In genomic region chr8:80826996-80827395, GRCm38 (mm10) we compare ENCODE assay signal across 11 mouse cellular contexts. TPM values are rescaled to one million over a fixed set of nuclear protein-coding genes. Genes with fewer than 3 reads are reported as not detected.
DNase-seq lines count a peak whose midpoint lies in the region; ATAC-seq and TF ChIP-seq lines count a peak whose summit lies in the region.
"Had no signal": no experiment of that assay in that cellular context is flagged by ENCODE, and none has a peak within 500 bp of the region (broad histone marks: within the 10 kb centered on the region; RNA-seq: fewer than 3 reads in every experiment).

No protein-coding gene starts in this region.

- no peak for ATAC-seq in kidney, postnatal 0 days (replicated peaks; ENCODE audit: low FRiP score, low read depth)
- ATAC-seq in forebrain, postnatal 0 days, result no peak
- ATAC-seq: midbrain, embryonic 13.5 days had no signal

- no peak overlapping the region for H3K4me3 ChIP-seq in kidney, postnatal 0 days (replicated peaks; ENCODE audit: low read depth, low read length)
- H3K4me3 ChIP-seq in forebrain, postnatal 0 days (ENCODE audit: low read depth, low read length), result no peak overlapping the region
- H3K4me3 ChIP-seq: embryonic facial prominence, embryonic 12.5 days; midbrain, embryonic 13.5 days had no signal

- H3K4me2 ChIP-seq in kidney, postnatal 0 days (ENCODE audit: low read length), result no peak overlapping the region
- no peak overlapping the region for H3K4me2 ChIP-seq in forebrain, postnatal 0 days (ENCODE audit: low read depth)
- H3K4me2 ChIP-seq: embryonic facial prominence, embryonic 12.5 days; midbrain, embryonic 13.5 days had no signal

- no peaks in the 10 kb centered on the region for H3K36me3 ChIP-seq in kidney, postnatal 0 days (ENCODE audit: insufficient read depth, low read length)
- H3K36me3 ChIP-seq in forebrain, postnatal 0 days (ENCODE audit: insufficient read depth), result no peaks in the 10 kb centered on the region
- H3K36me3 ChIP-seq: embryonic facial prominence, embryonic 12.5 days; midbrain, embryonic 13.5 days had no signal

- TF ChIP-seq CTCF in kidney, postnatal 0 days (IDR thresholded peaks at IDR 0.05; ENCODE audit: low read depth), result no peak
- TF ChIP-seq CTCF in forebrain, postnatal 0 days (IDR thresholded peaks at IDR 0.05; ENCODE audit: low read depth), result no peak

- peak; percentile 54 to 88 for DNase-seq in adrenal gland, adult (ENCODE audit: inconsistent age in 2 of 2, low spot score in 1 of 2)
- DNase-seq in adrenal gland, postnatal 4 days (ENCODE audit: low spot score in 2 of 2), result no peak
- DNase-seq in kidney, adult 18-20 months, result peak; percentile 64
- DNase-seq in kidney, postnatal 4 days, result no peak
- DNase-seq in cerebellum, adult 11-12 months, result peak; percentile 33
- peak; percentile 44 for DNase-seq in kidney, postnatal 0 days (ENCODE audit: low spot score)
- DNase-seq in forebrain, postnatal 0 days, result no peak
- DNase-seq in spleen, postnatal 4 days (ENCODE audit: low spot score in 2 of 2), result no peak
- DNase-seq: thymus, postnatal 4 days had no signal

- no peak overlapping the region for H3K27ac ChIP-seq in kidney, postnatal 0 days
- no peak overlapping the region for H3K27ac ChIP-seq in forebrain, postnatal 0 days (ENCODE audit: low read depth, low read length)
- H3K27ac ChIP-seq: embryonic facial prominence, embryonic 12.5 days; midbrain, embryonic 13.5 days had no signal

- 45% methylated on average over 7 of the region's 7 CpGs for WGBS in kidney, postnatal 0 days
- 67% methylated on average over 7 of the region's 7 CpGs for WGBS in forebrain, postnatal 0 days

- no peak overlapping the region for H3K9ac ChIP-seq in kidney, postnatal 0 days (ENCODE audit: low read depth, low read length)
- H3K9ac ChIP-seq in forebrain, postnatal 0 days, result no peak overlapping the region
- H3K9ac ChIP-seq: embryonic facial prominence, embryonic 12.5 days; midbrain, embryonic 13.5 days had no signal

- peaks cover 36% of the 10 kb centered on the region for H3K4me1 ChIP-seq in kidney, postnatal 0 days (replicated peaks; ENCODE audit: insufficient read depth, low read length)
- H3K4me1 ChIP-seq in forebrain, postnatal 0 days (ENCODE audit: insufficient read depth), result 0 out of 2 replicates have a peak, but pooled peaks cover 9% of the 10 kb centered on the region

- no peaks in the 10 kb centered on the region for H3K27me3 ChIP-seq in kidney, postnatal 0 days (ENCODE audit: insufficient read depth, low read length)
- no peaks in the 10 kb centered on the region for H3K27me3 ChIP-seq in forebrain, postnatal 0 days (ENCODE audit: insufficient read depth, low read length)
- H3K27me3 ChIP-seq: embryonic facial prominence, embryonic 12.5 days; midbrain, embryonic 13.5 days had no signal

- H3K9me3 ChIP-seq in kidney, postnatal 0 days (replicated peaks; ENCODE audit: low read length), result no peaks in the 10 kb centered on the region
- H3K9me3 ChIP-seq in forebrain, postnatal 0 days (ENCODE audit: low read length), result no peaks in the 10 kb centered on the region
- H3K9me3 ChIP-seq: embryonic facial prominence, embryonic 12.5 days; midbrain, embryonic 13.5 days had no signal

RNA-seq across cellular contexts. Expression of gene Gab1, which starts 53.3 kb away (rescaled TPM):
- 10 to 100 TPM; 34.6 TPM for total RNA-seq in adrenal gland, postnatal 4 days (2021)
- 14.1 and 14.9 TPM in 2 replicates for polyA plus RNA-seq in kidney, postnatal 0 days (2015; fragmentation: Nextera tagmentation; extraction: Ambion mirVana)
- total RNA-seq in forebrain, postnatal 0 days (2014; rRNA removed), result 10.7 and 15.7 TPM in 2 replicates
- 7.5 and 9.8 TPM in 2 replicates for polyA plus RNA-seq in forebrain, postnatal 0 days (2015; fragmentation: Nextera tagmentation; extraction: Ambion mirVana)

Comparison
In these comparisons a context has a peak if more than half of its experiments do, and no peak if none do; other contexts are left out.
1. DNase-seq: peak in adrenal gland, adult (2 of 2), kidney, adult 18-20 months (single experiment), cerebellum, adult 11-12 months (single experiment) and kidney, postnatal 0 days (single experiment); none in adrenal gland, postnatal 4 days (0 of 2), kidney, postnatal 4 days (0 of 2), forebrain, postnatal 0 days (single experiment) and spleen, postnatal 4 days (0 of 2).